Mouse (Mus musculus) adrenal gland, postnatal 10 days (tissue): ENCODE measurements around the gene Bmpr1b. TPM values are rescaled to one million over a fixed set of nuclear protein-coding genes. Genes with fewer than 3 reads are reported as not detected.
A peak's percentile ranks its signal among the peaks of the same experiment; 100 is the strongest.

Experiments
- DNase-seq: peaks from one replicate; pipeline ENCODE4 v3.0.0; 2021; ENCODE audit warnings: mixed read lengths
- total RNA-seq, 2 experiments: library from RNA; stranded (reverse); gene quantifications; 2 replicates each; pipeline ENCODE4 v1.2.3; 2021

The Bmpr1b gene
- total RNA-seq, 2 experiments from 2014 or later, result 0.90 to 1.2 TPM

DNA sequence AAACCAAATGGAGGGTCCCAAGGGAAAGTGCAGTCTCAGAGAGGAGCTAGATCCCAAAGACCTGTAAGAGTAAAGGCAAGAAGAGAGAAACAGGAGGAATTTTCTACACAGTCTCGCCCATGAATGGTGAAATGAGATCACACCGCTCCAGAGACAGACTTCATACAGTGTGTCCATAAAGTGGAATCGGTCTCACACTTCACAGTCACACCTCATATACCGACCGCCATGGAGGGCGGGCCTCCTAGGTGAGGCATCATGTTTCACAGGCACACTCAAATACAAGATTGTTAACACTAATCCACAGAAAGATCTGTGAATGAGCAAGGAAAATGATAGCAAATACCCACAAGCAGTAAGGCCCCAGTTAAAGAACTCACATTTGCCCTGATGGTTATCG, 149.5 kb downstream of the Bmpr1b start:
- no peak for DNase-seq

DNA sequence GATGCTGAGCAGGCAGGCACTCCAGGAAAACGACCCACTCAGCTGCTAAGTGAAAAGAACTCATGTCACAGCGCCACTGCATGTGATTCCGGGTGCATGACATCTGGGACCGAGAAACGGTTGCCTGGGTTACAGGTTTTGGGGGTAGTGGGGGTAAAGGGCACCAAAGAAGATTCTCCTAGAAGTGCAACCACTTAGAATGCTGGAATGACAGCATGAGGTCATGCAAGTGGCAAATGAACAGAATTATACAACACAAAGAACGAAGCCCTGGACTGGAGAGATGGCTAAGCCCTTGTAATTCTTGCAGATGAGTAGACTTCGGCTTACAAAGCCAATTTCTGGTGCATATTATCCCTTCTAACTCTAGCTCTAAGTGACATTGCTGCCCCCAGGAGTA, 184.7 kb downstream of the Bmpr1b start:
- DNase-seq, result no peak

- DNase-seq, result no peak
Measured at GRCm38 (mm10) chr3:141981613-141982432, 187.4 kb downstream of the Bmpr1b start.

- DNase-seq, result no peak
Measured at GRCm38 (mm10) chr3:141966244-141966643, 203.0 kb downstream of the Bmpr1b start.

GRCm38 (mm10) chr3:141952931-141953330, 216.3 kb downstream of the Bmpr1b start:
- no peak for DNase-seq

GRCm38 (mm10) chr3:141950642-141951041, 218.6 kb downstream of the Bmpr1b start:
- no peak for DNase-seq

DNA sequence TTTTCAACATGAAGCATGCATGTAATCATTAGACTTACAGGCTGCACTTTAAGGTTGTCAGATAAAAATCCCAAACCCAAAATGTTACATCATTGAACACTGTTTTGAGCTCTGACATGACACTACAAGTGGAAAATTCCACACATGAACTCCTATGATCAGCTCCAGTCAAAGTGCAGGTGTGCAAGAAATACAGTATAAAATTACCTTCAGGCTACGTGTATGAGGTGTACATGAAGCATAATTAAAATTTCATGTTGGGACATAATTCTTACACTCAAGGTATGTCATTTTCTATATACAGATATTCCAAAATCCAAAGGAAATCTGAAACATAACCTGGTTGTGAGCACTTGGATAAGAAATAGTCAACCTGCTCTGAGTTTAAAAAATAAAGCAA, 220.7 kb downstream of the Bmpr1b start:
- no peak for DNase-seq

DNA sequence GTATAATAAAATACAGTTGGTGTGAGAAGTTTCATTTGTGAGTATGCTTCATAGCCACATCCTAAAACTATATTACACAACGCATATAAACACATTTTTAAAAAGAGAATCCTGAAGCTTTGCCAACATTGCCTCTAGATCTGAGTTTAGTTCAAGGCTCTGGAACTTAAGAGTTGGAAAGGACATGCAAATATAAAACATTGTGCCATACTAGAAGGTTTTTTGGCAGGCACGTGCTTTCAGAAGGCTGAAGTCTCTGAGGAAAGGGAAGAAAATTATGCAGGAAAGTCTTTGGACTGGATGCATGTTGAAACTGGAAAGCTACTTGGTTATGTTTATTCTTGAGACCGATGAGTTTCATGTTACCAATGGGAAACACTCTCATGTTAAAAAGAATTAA, 221.1 kb downstream of the Bmpr1b start:
- DNase-seq, result no peak

DNA sequence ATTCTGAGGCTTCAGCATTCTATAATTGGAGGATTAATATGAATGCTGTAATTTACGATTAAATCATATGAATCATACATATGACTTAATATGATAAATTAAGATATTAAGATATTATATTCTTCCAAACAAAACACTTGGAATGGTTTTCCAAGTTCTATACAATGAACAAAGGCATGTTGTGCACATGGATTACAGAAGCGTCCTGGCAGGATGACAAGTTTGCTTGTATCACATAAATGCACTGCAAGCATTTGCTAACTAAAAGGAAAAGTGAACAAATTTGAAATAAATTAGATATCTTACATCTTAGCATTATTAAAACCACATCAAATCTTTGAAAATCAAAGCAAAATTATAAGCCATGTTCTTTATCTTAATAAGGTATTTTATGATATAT, 222.4 kb downstream of the Bmpr1b start:
- DNase-seq, result no peak

- DNase-seq, result no peak
Measured at GRCm38 (mm10) chr3:141943317-141943742, 225.9 kb downstream of the Bmpr1b start.

DNA sequence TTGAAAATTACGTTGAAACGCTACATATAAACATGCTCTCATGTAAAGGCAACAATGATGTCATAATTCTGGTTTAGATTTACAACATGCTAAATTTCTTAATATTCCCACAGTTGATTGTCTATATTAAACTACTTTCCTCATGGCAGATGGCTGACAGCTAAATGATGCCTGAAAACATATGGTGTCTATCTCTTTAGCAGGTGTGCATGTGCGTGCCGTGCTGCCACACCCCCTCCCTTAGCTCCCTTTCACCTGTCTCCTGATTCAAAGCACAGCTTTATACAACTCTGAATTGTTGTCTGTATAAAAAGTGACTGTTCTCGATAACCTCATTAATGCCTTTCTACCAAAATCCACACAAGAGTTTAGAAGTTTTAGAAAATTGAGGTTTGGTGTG, 229.0 kb downstream of the Bmpr1b start:
- no peak for DNase-seq

DNA sequence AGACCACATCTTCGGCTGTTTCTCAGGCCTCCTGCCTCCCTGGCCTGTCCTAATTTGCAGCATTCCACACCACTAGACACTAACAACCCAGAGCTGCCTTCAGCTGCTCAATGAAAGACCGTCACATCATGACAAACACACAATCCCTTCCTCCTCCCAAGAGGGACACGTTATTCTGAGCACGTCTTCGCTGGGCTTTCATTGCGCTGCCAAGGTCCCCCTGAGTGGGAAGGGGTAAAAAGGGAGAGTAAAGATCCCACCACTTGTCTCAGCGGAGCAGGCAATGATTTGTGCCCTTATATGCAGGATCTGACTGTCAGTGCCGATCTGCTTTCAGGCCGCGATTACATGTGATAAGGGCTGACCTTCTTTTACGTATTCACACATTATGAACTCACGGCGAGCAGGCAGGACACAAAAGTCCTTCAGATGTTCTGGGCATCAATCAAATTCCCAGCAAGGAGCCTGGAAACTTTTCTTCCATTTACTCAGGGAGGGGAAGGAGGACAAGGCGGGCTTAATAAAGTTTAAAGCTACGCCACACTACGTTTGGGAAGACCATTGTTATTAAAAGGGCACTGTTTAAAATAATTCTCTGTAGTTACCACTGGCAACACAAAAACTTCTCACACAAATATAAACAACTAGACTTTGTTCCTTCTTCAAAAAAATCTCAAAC, 232.5 kb downstream of the Bmpr1b start:
- DNase-seq, result no peak

DNA sequence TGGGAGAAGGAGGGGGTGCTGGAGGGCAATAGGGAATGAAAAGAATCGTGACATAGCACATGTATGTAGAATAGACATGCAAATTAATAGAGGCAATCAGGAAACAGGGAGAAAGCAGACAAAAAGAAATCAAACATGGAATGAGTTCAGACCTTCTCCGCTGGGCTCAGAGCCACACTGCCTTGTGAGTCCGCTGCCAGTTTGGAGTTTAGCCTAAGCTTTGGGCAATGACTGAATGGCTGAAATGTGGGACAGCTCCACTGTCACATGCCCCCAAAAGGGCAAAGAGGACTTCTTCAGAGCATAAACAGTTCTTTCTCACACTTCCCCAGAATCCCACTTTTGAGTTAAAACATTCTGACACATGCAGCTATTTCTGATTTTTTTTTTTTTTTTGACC, 236.3 kb downstream of the Bmpr1b start:
- peak; percentile 53 for DNase-seq

DNA sequence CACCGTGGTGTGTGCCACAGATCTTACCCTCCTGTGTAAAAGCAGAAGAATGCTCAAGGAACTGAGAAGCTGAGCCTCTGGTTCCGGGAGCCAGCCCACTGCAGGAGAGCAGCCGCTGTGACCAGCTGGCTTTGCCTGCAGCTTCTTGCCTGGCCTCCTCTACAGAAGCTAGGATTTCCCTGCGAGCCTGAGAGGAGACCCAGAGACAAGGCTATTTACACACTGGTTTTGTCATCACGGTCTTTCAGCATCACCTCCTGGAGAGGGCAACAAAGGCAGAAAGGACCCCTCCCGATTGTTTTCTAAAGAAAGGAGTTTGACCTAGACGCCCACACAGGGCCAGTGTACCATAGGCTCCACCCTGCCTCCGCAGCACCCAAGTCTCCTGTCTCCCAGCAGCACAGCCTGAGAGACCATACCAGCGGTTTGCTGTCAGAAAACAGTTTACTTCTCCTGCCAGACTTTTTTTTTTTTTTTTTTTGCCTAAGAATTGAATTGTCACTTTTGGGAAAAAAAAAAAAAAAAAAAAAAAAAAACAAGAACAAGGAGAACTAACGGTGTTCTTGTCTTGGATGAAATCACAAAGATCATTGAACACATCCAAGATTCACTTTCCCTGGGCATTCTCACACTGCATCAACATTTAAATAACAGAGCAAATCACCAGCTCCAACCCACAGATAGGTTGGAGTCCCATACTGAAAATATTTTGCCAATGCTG, 237.7 kb downstream of the Bmpr1b start:
- peak; percentile 10 for DNase-seq

- no peak for DNase-seq
Measured at GRCm38 (mm10) chr3:141923442-141923841, 245.8 kb downstream of the Bmpr1b start.

DNA sequence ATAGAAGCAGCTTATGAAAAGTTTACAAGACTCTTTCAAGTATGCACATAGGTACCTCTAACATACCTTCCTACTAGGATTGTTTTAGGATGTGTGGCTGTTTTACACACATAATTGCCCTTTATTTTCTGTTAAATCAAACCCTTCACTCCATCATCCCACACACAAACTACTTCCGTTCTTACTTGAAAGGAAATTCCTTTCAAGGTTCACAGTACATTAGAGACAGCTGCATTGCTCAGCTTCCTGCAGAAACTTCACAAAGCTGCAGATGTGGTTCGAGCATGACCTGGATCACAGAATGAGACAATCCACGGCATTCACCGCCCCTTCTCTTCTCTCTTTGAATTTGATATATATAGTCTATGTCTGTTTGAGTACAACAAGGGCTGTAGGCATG, 248.1 kb downstream of the Bmpr1b start:
- no peak for DNase-seq

DNA sequence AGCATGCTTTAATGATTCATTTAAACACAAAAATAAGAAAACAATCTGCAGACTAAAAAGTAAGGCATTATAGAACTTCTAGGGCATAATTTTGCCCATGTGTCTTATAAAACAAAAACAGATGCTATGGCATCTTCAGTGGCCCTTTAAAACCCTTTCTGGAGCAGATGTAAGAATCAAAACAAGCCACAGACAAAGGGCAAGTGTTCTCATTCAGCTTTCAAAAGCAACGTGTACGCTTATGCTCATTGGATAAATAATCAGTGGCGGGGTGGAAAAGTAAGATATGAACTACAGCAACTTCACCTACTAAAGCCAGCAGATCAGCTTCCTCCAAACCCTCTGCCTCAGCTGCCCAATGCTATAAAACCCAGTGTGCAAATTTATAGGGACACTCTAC, 249.6 kb downstream of the Bmpr1b start:
- no peak for DNase-seq

DNA sequence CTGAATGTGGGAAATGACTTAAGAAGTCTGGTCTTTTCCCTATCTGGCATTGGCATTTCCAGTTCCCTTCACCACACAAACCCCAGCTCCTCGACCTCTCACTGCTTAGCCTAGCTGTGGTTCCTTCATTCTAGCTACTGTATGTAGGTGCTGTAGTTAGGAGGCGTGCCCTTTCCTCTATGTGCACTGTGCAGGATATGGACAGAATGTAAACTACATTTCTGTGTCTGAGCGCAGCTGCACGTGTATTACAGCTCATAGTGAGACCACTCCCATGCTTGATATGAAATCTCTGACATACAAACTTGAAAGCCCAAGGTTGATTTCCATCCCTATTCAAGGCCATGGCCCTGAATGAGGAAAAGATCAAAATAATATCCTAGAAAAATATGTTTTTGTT, 252.1 kb downstream of the Bmpr1b start:
- no peak for DNase-seq

DNA sequence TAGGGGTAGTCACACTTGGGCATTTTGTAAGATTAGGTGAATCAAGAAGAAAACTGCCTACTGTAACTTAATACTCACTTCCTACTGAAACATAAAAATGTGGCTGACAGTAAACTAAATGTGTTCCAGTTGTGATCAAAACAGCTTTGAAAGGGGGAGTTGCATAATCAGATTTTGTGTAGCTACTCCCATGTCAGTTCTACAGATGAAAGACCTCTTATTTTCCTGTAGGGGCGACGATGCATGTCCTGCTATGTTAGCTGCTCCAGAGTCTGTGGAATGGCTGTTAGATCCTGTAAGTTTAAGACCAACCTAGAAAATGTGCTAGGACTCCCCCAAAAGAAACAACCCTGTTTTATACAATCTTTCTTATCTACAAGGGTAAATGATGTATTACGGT, 253.2 kb downstream of the Bmpr1b start:
- DNase-seq, result no peak

DNA sequence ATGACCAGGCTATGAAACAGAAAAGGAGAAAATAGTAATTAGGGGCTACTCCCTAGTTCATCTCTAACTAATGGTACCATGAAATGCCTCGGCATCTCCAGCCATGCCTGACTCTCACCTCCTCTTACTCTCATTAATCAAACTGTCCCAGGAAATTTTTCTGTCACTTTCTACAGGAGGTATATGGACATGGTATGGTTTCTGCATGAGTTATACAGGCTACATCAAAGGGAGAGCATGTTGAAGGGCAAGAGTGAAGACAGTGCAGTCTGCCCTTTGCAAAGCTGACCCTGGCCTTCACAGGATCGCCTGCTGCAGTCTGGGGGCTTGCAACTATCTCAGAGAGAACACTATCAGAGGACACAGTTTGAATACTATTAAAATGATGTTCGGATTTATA, 254.6 kb downstream of the Bmpr1b start:
- DNase-seq, result no peak

DNA sequence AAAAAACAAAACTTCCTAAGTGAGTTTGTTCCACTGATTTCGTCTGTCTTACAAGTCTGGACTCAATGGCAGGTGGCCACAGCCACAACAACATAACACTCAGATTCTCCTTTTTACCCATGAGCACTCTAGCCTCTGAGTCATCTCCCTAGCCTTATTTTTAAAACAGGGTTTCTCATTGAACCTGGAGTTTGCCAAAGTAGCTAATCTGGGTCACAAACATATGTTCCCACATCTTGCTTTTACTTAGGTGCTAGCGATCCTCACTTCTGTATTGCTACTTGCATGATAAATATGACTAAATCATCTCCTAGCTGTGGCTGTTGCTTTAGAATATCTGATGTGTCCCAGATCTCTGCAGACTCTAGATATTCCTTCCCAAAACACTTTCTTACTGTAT, 260.1 kb downstream of the Bmpr1b start:
- DNase-seq, result no peak

DNA sequence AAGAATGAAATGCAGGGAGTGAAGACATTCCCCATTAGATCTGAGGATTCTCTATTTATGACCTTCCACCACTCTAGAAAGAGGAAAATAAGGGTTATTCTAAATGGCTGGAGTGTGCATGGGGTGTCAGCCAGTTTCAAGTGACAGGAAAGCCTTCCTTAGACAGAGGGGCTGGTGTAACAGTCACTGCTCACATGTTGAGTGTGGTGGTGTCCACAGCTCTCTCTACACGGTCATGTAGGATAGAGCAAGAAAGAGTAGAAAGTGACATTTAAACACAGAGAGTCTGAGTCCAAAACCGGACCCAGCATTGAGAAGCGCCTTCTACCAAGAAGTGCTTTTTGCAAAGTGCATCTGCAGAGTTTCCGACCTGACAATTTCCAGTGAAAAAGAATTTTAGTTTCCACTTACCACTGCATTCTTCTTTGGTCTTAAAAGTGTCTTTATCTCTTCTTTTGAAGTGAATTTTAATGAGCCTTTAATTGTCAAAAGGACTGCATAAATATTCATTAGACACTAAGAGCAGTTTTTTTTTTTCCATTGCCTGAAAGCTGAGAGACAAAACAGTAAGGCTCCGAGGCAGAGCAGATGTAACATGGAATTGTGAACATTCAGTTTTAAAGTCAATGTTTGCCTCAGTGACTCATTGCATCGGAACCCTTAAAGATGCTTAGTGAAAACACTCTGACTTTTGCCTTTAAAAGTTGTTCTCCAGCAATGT, 263.2 kb downstream of the Bmpr1b start:
- DNase-seq, result no peak

GRCm38 (mm10) chr3:141900361-141900760, 268.9 kb downstream of the Bmpr1b start:
- DNase-seq, result no peak
